Mouse (Mus musculus): ENCODE measurements around the gene Wnt1.
A peak's percentile ranks its signal among the peaks of the same experiment; 100 is the strongest.
"Not testable (repeated sequence)": the region's sequence is repeated elsewhere in the genome, so short reads cannot be mapped to it uniquely, and the experiment has no call there.

Gene Wnt1

GRCm38 (mm10) chr15:98806071-98806808, 16.6 kb downstream of the Wnt1 start:
- DNase-seq (ENCODE audit: low spot score) = no peak

DNA sequence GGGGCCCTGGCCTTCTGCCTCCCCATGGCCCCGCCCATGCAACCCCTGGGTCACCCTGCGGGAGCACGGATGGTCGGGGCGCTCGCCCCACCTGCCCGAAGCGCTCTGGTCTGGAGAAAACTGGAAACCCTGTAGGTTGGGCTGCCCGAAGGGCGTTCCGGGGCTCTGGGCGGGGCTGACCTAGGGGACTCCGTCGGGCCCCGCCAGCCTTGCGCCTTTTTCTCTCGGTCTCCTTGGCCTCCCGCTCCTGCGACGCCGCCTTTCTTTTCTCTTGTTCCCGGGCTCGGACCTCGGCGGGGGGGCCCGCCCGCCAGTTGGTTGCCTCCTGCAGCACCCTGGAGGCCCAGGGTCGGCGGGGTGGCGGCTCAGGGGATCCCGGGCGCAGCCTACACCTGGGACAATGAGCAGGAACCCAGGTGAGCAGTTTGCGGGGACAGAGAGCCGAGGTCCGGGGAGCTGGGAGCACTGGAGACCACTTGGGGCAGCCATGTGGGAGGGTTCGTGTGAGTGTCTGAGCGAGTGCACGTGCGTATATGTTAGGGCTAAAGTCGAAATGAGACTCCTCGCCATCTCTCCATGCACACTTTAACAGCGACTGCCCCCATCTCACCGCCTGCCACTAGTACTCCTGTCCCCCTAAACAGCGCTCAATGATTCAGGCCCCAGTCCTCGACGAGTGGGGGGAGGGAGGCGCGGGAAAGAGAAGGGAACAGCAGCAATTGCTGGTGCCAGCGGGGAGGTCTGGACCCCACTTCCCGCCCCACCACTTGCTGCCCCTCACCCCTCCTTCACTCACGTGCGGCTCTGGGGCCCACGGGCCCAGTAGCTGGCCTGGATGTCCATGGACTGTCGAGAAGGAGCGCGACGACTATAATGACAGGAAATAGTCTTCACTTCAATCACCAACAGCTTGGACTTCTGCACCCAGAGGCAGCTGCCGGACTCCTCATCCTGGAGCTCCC, 17.4 kb downstream of the Wnt1 start:
- peak; percentile 36 for DNase-seq (ENCODE audit: low spot score)

DNA sequence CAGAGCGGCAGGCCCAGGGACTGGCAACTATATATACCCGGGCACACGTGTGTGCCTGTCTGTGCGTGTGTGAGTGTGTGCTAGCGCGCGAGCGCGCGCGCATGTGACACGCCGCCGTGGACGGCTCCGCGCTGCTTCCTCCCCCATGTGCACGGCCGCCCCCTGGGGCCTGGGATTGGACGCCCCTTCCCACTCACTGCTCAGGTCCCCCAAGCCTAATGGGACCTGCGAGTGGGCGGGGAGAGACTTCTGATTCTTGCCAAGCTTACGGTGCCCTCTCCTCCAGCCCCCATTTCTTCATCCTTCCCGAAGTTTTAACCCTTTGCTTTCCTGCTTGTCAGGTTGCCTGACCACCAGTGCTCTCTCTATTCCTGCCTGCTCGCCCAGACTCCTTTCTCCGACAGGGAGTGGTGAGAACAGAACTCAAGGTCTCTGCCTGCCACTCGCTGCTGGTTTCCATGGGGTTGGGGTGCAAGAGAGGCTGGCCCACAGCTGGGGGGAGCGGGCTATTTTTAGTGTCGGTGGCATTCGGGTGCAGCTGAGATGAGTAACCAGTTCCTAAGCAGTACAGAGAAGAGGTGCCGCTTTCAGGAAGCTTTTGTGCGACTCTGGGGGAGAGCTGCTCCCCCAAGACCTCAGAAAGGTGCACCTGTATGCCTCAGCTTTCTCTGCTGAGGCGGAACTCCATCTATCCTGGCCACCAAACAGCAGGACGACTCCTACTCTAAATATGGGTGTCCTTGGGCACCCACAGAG, 18.4 kb downstream of the Wnt1 start:
- DNase-seq (ENCODE audit: low spot score) = no peak

DNA sequence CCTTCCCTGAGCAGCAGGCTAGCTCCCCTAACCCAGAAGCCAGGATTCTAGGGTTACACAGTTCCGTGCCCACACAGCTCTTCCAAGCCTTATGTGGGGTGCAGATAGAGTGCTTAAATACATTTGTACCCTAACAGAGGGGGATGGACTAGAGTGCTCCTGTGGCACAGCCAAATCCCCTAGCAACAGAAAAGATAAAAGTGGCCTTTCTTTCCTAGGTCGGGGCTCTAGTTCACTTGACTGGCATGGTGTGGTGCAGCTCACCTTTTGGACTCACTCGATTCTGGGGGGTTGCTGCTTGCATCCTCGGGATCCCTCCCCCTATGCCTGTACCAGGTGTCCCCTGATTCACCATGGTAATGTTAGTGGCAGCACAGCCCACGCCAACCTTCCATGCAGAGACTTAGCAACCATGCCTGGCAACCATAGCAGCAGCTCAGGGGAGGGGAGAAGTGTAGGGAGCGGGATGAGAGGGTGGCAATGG, 19.0 kb downstream of the Wnt1 start:
- DNase-seq (ENCODE audit: low spot score) = no peak

- no peak for DNase-seq (ENCODE audit: low spot score)
Observed at GRCm38 (mm10) chr15:98809390-98809789, 19.7 kb downstream of the Wnt1 start, which contains the start of gene Ddn. Ddn (minus strand) TSS chr15:98809490.

- not testable (repeated sequence) for DNase-seq (ENCODE audit: low spot score)
Observed at GRCm38 (mm10) chr15:98810212-98810611, 20.6 kb downstream of the Wnt1 start.

GRCm38 (mm10) chr15:98812741-98813424, 23.2 kb downstream of the Wnt1 start:
- DNase-seq (ENCODE audit: low spot score) = no peak

GRCm38 (mm10) chr15:98818171-98818570, 28.5 kb downstream of the Wnt1 start:
- DNase-seq (ENCODE audit: low spot score) = no peak

- DNase-seq (ENCODE audit: low spot score) = no peak
Observed at GRCm38 (mm10) chr15:98820937-98821336, 31.3 kb downstream of the Wnt1 start.

GRCm38 (mm10) chr15:98821403-98821802, 31.7 kb downstream of the Wnt1 start:
- DNase-seq (ENCODE audit: low spot score) = no peak

GRCm38 (mm10) chr15:98822147-98822546, 32.5 kb downstream of the Wnt1 start:
- DNase-seq (ENCODE audit: low spot score) = no peak

GRCm38 (mm10) chr15:98823434-98823833, 33.8 kb downstream of the Wnt1 start:
- DNase-seq (ENCODE audit: low spot score) = no peak

DNA sequence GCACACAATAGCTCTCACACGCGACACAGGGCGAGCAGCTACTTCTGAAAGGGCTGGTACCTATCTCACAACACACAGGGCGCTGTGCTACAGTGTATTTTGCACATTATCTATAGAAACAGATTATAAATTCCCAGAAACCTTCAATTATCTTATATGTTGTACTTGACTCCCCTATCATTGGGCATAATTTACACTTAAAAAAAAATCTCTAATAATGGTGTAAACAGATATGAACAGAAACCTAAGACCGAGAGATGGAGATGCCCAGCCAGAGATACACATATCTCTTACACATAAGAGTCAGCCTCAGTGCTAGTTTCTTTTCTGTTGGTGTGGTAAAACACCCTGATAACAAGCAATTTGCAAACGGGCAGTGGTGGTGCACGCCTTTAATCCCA, 38.0 kb downstream of the Wnt1 start:
- no peak for DNase-seq (ENCODE audit: low spot score)

DNA sequence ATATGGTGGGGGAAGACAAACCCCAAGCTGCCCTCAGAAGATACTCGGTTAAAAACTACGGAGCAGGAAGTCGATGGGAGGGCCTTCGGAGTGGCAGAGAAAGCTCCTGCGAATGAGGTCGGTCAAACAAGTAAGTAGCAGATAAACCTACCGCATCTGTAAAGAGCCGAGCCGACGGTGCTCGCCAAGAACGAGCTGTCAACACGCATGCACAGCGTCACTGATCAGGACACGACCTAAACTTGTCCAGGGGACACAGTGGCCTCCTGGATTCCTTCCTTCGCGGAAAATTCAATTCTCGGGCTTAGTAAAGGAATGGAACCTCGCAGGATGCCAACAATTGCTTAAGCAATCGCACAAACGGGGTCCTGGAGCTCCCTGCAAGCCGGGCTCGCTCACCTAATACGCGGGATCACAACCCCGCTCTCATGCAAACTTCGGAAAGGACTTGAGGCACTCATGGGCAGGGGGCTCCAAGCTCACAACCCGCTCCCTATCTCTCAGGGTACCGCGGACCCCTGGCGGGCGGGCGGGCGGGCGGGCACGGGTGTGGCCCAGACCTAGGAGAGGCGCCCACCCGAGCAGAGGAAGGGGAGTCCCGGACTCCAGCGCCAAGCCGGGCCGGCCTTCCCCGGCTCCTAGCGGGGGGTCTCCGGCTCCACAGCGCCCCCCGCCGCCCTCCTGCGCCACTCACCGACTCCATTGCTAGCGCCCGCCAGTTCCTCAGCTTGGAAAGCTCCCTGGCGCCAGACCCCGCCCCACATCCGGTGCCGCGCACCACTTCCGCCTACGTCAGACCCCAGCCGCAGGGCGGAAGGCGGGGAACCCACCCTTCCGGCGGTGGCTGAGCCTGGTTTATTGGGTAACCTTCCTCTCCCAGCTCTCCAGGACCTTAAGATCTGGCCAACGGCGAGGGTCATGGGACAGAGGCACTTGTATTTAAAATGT, 41.4 kb downstream of the Wnt1 start, which contains the start of gene Prkag1:
Gene Prkag1, minus strand, starts transcription at position 786 of the 948 bp plus-strand sequence.
- peak; percentile 95 for DNase-seq (ENCODE audit: low spot score)

- no peak for DNase-seq (ENCODE audit: low spot score)
Observed at GRCm38 (mm10) chr15:98831684-98832035, 42.0 kb downstream of the Wnt1 start.

DNA sequence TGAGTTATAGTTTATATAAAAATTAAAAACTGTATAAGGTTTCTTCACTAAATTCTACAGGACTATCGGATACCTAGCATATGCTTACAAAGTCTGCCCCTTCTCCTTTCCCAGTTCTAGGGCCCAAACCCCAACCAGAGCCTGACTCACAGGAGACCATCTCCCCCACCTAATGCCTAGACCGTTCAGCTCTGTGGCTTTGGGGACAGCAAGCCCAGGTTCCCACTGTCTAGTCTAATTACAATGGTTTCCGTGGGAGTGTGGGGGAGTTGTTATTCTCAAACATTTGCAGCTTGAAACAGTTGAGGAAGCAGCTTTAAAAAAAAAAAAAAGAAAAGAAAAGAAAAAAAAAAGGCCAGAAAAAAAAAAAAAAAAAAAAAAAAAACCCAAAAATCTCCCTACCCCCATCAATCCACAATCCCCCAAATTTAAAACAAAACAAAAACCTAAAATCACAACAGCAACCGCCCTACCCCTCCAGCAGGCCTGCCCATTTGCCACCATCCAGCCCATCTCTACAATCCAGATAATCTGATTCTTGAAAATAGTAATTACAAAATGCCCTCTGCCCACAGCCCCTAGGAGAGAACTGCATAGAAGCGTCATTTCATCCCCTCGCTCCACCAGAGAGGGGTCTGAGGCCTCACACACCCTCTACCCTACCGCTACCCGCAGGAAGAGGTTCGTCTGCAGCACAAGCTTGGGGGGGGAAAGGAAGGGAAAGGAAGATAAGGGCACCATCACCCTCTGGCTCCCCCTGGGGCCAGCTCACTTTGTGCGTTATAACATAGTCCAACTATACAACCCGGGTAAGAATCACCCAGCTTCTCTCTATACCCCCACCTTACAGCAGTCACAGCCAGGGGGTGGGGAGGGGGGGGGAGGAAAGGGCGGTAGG, 42.8 kb downstream of the Wnt1 start:
- no peak for DNase-seq (ENCODE audit: low spot score)

DNA sequence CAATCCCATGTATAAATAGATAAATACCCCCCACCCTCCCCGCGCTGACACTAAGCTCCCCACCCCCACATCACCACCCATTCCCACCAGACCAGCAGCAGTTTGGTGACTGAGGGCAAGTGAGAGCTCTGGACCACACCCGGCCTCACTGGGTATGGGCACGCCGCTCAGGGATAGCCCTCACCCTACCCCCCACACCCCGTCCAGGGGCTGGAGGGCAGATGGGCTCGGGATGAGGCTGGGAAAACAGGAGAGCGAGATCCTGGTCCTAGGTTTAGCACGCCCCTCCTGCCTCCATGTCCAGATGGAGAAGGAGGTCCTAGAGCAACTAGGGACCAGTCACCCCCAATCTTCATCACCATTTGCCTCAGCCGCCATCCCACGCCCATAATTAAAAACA, 43.6 kb downstream of the Wnt1 start:
- DNase-seq (ENCODE audit: low spot score) = no peak

- no peak for DNase-seq (ENCODE audit: low spot score)
Observed at GRCm38 (mm10) chr15:98834059-98834458, 44.4 kb downstream of the Wnt1 start.

GRCm38 (mm10) chr15:98835291-98835690, 45.6 kb downstream of the Wnt1 start:
- no peak for DNase-seq (ENCODE audit: low spot score)
